Mouse (Mus musculus) ovary, postnatal 14 days (tissue): ENCODE data around the gene Ankrd55.

ENCODE experiments used
- DNase-seq: peaks from one replicate; pipeline ENCODE4 v3.0.0; 2022; ENCODE audit warnings: low spot score

Gene Ankrd55

DNA sequence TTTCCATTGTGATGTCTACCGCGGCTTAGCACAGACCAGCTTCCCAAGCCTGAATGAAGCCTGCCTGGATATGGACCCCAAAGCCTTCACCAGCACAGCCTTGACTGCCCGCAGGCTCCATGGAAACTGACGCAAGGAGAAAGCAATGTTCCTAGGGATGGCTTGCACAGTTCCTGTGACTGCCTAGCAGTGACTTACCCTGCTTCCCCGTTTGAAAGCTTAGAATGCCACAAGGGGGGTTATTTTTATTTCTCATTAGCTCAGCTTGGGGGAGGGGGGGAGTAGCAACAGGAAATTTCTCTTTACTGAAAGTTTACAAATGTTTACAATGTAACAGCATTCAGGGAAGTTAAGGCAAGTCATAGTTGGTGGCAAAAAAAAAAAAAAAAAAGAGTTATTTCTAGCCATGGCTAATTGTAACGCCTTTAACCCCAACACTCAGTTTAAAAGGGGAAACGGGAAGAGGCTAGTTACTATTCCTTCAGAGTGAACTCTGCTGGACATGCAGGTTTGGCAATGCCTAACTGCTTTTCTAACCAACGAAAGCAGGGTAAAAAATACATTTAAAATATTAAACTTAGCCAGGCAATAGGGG lies 56.1 kb downstream of the Ankrd55 start:
- DNase-seq = no peak

DNA sequence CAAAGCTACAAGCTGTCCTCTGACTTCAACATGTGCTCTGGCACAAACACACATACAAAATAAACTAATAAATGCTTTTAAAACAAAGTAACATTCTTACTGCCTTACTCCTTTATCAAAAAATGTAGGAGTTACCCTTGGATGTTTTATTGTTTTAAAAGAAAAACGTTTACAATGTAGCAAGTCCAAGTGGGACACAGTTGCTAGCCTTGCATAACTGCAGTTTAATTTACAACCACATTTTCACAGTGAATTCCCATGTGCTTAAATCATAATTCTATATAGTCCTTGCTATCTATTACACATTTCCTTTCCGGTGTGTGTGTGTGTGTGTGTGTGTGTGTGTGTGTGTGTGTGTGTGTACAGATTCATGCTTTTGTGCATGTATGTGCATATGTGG lies 57.3 kb downstream of the Ankrd55 start:
- no peak for DNase-seq

- DNase-seq = no peak
Measured at GRCm38 (mm10) chr13:112346031-112346430, 57.8 kb downstream of the Ankrd55 start.

DNA sequence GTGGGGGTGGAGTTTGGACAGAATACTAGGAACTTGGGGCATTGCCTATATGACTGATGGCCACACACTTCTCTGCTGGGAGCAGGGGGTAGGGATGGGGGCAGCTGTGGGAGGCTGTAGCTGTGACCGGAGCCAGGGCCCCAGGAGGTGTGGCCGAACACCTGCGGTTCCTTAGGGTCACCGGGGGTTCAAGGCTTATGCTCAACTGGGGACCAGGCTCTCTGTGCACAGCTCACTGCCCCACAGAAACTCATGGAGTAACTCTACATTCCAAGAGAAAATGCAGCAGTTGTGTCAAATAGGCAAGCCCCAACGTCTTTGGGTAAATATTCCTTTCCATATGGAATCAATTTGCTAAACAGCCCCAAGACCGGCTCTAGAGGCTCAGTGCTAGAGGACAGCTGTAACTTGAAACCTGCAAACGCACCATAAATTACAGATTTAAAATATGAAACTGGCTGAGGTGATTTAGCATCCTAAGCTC lies 58.5 kb downstream of the Ankrd55 start:
- DNase-seq = no peak

GRCm38 (mm10) chr13:112348250-112348649 lies 60.0 kb downstream of the Ankrd55 start:
- no peak for DNase-seq

DNA sequence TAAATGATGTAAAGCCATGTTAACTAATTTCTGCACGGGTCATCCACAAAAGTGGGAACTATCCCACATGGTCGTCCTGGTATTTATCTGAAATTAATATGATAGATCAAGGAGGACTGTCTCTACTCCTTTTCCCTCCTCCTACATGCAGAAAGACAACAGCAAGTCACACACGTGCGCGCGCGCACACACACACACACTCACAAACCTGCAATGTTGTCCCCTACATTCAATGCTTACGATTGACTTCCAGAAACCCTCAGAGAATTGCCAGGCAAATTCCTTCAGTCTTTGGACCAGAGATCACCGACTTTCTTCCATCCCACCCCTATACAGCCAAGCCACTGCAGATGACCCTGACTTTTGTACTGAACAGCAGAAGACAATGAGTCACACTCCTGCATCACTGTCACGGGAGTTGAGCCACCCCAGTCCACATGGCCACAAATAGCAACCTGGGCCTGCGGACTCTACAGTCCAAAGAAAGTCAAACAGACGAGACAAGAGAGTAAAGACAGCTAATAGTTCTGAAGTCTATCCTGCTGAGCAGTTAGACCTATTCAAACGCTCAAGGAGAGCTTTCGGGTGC lies 60.7 kb downstream of the Ankrd55 start:
- no peak for DNase-seq

DNA sequence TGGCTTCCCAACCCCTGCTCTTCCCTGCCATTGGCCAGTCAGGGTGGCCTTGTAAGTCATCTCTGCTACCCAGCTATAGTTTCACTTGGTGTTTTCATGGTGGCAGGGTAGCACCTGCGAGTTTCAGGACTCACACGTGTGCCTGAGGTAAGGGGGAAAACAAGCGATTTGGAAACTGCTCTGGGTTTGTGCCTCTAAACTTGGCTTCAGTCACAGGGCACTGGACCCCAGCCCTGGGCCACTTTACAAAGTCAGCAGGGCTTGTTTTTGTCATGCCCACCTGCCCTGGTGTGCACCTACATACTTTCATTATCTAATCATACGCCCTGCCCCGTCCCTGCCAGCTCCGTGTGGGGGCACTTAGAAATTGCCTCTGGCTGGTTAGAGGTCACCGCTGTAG lies 61.2 kb downstream of the Ankrd55 start:
- DNase-seq = no peak

GRCm38 (mm10) chr13:112351943-112352342 lies 63.7 kb downstream of the Ankrd55 start:
- DNase-seq = no peak

- DNase-seq = no peak
Measured at GRCm38 (mm10) chr13:112354109-112354867, 66.0 kb downstream of the Ankrd55 start.

DNA sequence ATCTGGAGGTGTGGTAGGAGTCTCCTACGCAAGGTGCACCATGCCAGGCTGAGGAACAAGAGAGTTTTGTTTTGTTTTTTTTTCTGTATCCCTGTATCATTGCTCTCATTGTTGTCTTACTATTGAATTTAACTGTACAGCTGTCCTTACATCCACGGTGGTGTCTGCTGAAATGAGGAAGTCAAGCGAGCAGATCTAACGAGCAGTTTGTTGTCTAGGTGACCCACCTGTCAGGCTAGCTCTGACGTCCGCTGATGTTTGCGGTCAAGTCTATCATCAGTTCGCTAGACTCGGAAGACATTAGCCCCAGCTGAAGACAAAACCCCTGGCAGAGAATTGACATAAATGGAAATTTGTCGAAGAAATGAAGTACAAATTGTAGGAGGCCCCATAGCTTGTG lies 66.7 kb downstream of the Ankrd55 start:
- no peak for DNase-seq

- no peak for DNase-seq
Measured at GRCm38 (mm10) chr13:112355794-112356486, 67.7 kb downstream of the Ankrd55 start.

DNA sequence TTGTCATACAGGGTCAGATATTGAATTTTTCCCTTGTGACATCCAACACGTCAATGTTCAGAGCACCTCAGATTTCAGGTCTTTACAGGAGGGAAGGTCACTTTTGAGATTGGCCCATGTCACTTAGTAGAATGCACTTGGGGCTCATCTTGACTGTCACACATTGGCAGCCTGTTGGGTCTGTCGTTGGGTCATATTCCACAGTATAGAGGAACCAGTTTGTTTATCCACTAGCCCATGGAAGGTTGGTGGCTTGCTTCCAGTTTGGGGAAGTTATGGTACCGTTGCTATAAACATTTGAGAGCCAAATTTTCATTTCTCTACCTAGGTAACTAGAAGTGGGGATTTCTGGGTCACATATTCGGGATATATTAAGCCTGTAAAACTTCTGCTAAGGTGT lies 73.3 kb downstream of the Ankrd55 start:
- no peak for DNase-seq

- no peak for DNase-seq
Measured at GRCm38 (mm10) chr13:112363218-112363617, 75.0 kb downstream of the Ankrd55 start.

DNA sequence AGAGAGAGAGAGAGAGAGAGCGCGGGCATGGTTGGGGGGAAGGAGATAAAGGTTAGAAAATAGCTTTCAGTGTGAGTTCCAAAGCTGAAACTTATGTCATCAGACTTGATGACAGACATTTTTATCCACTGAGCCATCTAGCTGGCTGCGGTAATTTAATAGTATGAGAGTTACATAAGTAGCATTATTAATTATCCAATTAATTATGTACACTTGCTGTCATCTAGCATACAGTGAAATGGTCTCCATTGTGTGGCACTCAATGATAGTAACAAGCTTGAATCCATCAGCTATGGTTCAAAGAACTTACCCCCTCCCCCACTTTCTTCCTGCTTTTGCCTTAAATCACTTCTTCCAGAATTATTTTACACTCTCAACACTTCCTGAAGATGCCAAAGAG lies 75.5 kb downstream of the Ankrd55 start:
- no peak for DNase-seq

GRCm38 (mm10) chr13:112364698-112365097 lies 76.4 kb downstream of the Ankrd55 start:
- DNase-seq = no peak

DNA sequence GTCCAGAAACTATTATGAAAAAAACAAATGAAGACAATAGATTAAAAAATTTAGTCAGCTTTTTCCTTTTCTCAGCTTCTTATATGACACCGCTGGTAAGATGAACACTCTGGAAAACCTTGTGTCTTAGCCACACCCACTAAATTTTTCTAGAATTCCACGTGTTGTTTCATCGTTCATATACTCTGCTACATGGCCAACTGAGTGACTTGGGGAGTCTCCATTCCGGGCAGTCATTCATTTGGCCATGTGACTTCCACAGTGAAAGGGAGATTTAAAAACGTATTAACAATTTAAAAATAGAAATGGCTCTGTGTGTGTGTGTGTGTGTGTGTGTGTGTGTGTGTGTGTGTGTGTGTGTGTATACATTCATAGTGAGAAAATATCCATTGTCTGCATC lies 77.1 kb downstream of the Ankrd55 start:
- no peak for DNase-seq

DNA sequence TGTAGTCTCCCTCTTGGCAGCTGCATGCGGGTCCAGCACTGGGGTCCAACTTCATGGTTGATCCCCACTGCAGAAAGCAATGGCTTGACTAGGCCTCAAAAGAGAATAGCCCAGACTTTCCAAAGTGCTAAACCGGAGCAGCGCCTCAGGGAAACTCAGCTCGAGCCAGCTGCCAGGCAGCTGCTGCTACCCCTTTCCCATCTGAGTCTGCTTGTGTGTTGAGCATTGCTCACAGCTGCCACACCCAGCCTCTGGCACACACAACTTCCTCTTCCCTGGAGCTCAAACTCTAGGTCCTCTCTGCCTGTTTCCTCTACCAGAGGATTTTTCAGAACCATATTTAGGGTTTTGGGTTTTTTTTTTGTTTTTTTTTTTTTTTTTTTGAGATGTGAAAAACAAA lies 77.5 kb downstream of the Ankrd55 start:
- no peak for DNase-seq

GRCm38 (mm10) chr13:112366321-112367029 lies 78.2 kb downstream of the Ankrd55 start:
- DNase-seq = no peak

DNA sequence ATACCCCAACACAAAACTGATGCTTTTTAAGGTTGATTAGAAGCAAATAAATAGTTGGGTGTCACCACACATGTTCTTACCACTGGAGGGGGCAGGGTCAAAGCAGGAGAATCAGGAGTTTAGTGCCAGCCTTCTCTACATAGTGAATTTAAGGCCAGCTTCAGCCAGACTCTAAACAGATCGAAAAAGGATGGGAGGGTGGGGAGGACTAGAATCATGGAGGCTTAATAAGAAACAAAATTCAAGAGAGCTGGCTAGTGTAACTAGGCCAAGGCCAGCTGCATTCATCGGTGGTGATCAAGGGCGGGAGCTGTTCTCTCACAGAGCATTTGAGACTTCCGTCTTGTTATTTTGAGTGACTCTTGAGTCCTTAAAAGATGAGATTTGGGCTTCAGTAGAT lies 83.5 kb downstream of the Ankrd55 start:
- no peak for DNase-seq

GRCm38 (mm10) chr13:112375766-112376165 lies 87.5 kb downstream of the Ankrd55 start:
- DNase-seq = no peak

DNA sequence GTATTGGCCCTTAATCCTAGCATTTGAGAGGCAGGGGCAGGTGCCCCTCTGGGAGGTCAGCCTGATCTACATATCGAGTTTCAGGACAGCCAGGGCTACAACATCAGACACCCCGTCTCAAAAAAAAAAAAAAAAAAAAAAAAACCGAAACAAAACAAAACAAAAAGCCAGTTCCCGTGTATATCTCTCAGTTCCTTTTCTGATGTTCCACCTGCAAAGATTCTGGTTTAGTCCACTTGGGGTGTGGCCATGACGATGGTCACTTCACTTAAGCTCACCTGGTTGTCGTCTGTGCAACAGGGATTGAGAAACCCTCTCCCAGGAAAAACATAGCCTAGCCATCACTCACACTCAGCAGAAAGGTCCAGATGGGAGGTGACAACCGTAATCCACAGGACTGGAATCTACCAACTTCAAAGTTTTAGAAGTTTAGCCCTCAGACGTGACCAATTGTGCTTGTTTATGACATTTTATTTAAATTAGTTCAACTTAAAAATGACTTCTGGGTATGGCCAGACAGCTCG lies 90.6 kb downstream of the Ankrd55 start:
- no peak for DNase-seq

DNA sequence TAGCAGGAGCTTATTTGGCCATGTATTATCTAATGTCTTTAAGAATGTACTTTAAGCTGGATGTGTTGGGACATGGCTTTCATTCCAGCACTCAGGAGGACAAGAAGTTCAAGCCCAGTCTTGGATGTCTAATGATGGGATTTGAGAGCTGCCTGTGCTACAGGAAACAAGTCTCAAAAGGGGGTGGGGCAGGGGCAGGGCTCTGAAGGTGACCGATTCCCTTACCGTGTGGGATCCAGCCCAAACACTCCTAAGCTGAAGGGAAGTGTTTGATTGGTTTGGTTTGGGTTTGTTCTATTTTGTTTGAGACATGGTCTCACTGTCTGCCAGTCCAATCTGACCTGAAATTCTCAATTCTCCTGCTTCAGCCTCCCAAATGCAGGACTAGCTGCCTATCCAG lies 93.2 kb downstream of the Ankrd55 start:
- DNase-seq = no peak
